Mouse (Mus musculus): ENCODE data around the gene Tnf. TPM values are rescaled to one million over a fixed set of nuclear protein-coding genes. Genes with fewer than 3 reads are reported as not detected.

Tnf gene
- total and polyA plus RNA-seq, 2 experiments from 2014 or later: 0.12 to 0.53 TPM

GRCm38 (mm10) chr17:35241305-35242014 lies 39.7 kb upstream of the Tnf start, which contains the start of gene Ddx39b:
TSS of gene Ddx39b (plus strand) at chr17:35241746.
- Histone ChIP-seq H3K9ac (replicated peaks; ENCODE audit: low read depth, low read length) (peak within 1 kb of the TSS; percentile 98), H3K4me2 (ENCODE audit: low read depth, low read length) (peak within 1 kb of the TSS; percentile 77), H3K36me3 (replicated peaks; ENCODE audit: control insufficient read depth, insufficient read depth, low read length) (peaks cover 33% of the 10 kb centered on the region), H3K4me1 (ENCODE audit: control insufficient read depth, insufficient read depth) (peaks cover 24% of the 10 kb centered on the region), H3K4me3 (ENCODE audit: low read depth, low read length) (peak within 1 kb of the TSS; percentile 90), H3K27ac (ENCODE audit: low read depth) (peak within 1 kb of the TSS; percentile 100), H3K9me3 (replicated peaks; ENCODE audit: control insufficient read depth, low read length) (no peaks in the 10 kb centered on the region), H3K27me3 (ENCODE audit: control insufficient read depth, insufficient read depth, low read length) (no peaks in the 10 kb centered on the region)
- DNase-seq (ENCODE audit: low spot score) (peak; percentile 98), ATAC-seq (ENCODE audit: insufficient read depth, low read depth) (peak; percentile 87)
- WGBS: under 1% methylated on average over 65 of the region's 69 CpGs
- no peak for TF ChIP-seq CTCF (IDR thresholded peaks at IDR 0.05; ENCODE audit: low read depth)
- peak; percentile 96; the same call in 1 of the 2 replicates for TF ChIP-seq EP300 (IDR thresholded peaks at IDR 0.05; ENCODE audit: low read depth)

- 33% methylated on average over 12 of the region's 12 CpGs for WGBS
- Histone ChIP-seq H3K36me3 (replicated peaks; ENCODE audit: control insufficient read depth, insufficient read depth, low read length) (peaks cover 25% of the 10 kb centered on the region), H3K27ac (ENCODE audit: low read depth) (peak overlapping the region; percentile 100), H3K9ac (replicated peaks; ENCODE audit: low read depth, low read length) (peak overlapping the region; percentile 17; the same call in 1 of the 2 replicates), H3K4me1 (ENCODE audit: control insufficient read depth, insufficient read depth) (peaks cover 24% of the 10 kb centered on the region), H3K4me2 (ENCODE audit: low read depth, low read length) (peak overlapping the region; percentile 77), H3K4me3 (ENCODE audit: low read depth, low read length) (peak overlapping the region; percentile 90), H3K9me3 (replicated peaks; ENCODE audit: control insufficient read depth, low read length) (no peaks in the 10 kb centered on the region), H3K27me3 (ENCODE audit: control insufficient read depth, insufficient read depth, low read length) (no peaks in the 10 kb centered on the region)
- DNase-seq (ENCODE audit: low spot score): no peak
- TF ChIP-seq CTCF (IDR thresholded peaks at IDR 0.05; ENCODE audit: low read depth) (no peak), EP300 (IDR thresholded peaks at IDR 0.05; ENCODE audit: low read depth) (no peak)
- ATAC-seq (ENCODE audit: insufficient read depth, low read depth): 0 out of 2 replicates have a peak, but pooled peaks have one; percentile 0
These were observed 38.8 kb upstream of the Tnf start for GRCm38 (mm10) chr17:35240384-35241304.

GRCm38 (mm10) chr17:35239700-35240099 lies 37.9 kb upstream of the Tnf start:
- H3K4me1 ChIP-seq (ENCODE audit: control insufficient read depth, insufficient read depth): peaks cover 24% of the 10 kb centered on the region
- 79% methylated on average over 5 of the region's 5 CpGs for WGBS
- H3K27me3 ChIP-seq (ENCODE audit: control insufficient read depth, insufficient read depth, low read length): no peaks in the 10 kb centered on the region
- ATAC-seq (ENCODE audit: insufficient read depth, low read depth) (no peak), DNase-seq (ENCODE audit: low spot score) (no peak)
- H3K4me3 ChIP-seq (ENCODE audit: low read depth, low read length): no peak overlapping the region
- H3K9me3 ChIP-seq (replicated peaks; ENCODE audit: control insufficient read depth, low read length): no peaks in the 10 kb centered on the region
- peaks cover 16% of the 10 kb centered on the region for H3K36me3 ChIP-seq (replicated peaks; ENCODE audit: control insufficient read depth, insufficient read depth, low read length)
- H3K4me2 ChIP-seq (ENCODE audit: low read depth, low read length): no peak overlapping the region
- no peak overlapping the region for H3K9ac ChIP-seq (replicated peaks; ENCODE audit: low read depth, low read length)
- no peak for TF ChIP-seq EP300 (IDR thresholded peaks at IDR 0.05; ENCODE audit: low read depth)
- no peak for TF ChIP-seq CTCF (IDR thresholded peaks at IDR 0.05; ENCODE audit: low read depth)
- peak overlapping the region; percentile 100 for H3K27ac ChIP-seq (ENCODE audit: low read depth)

GRCm38 (mm10) chr17:35237504-35237903 lies 35.7 kb upstream of the Tnf start:
- Histone ChIP-seq H3K4me2 (ENCODE audit: low read depth, low read length) (no peak overlapping the region), H3K36me3 (replicated peaks; ENCODE audit: control insufficient read depth, insufficient read depth, low read length) (0 out of 2 replicates have a peak, but pooled peaks cover 8% of the 10 kb centered on the region), H3K4me3 (ENCODE audit: low read depth, low read length) (no peak overlapping the region), H3K27ac (ENCODE audit: low read depth) (no peak overlapping the region), H3K27me3 (ENCODE audit: control insufficient read depth, insufficient read depth, low read length) (no peaks in the 10 kb centered on the region), H3K4me1 (ENCODE audit: control insufficient read depth, insufficient read depth) (peaks cover 12% of the 10 kb centered on the region), H3K9me3 (replicated peaks; ENCODE audit: control insufficient read depth, low read length) (no peaks in the 10 kb centered on the region), H3K9ac (replicated peaks; ENCODE audit: low read depth, low read length) (no peak overlapping the region)
- no peak for DNase-seq (ENCODE audit: low spot score)
- no peak for ATAC-seq (ENCODE audit: insufficient read depth, low read depth)
- TF ChIP-seq EP300 (IDR thresholded peaks at IDR 0.05; ENCODE audit: low read depth): no peak
- TF ChIP-seq CTCF (IDR thresholded peaks at IDR 0.05; ENCODE audit: low read depth): no peak
- 86% methylated on average over 12 of the region's 12 CpGs for WGBS

GRCm38 (mm10) chr17:35236996-35237395 lies 35.2 kb upstream of the Tnf start:
- no peaks in the 10 kb centered on the region for H3K27me3 ChIP-seq (ENCODE audit: control insufficient read depth, insufficient read depth, low read length)
- DNase-seq (ENCODE audit: low spot score): no peak
- TF ChIP-seq EP300 (IDR thresholded peaks at IDR 0.05; ENCODE audit: low read depth) (no peak), CTCF (IDR thresholded peaks at IDR 0.05; ENCODE audit: low read depth) (no peak)
- 0 out of 2 replicates have a peak, but pooled peaks cover 8% of the 10 kb centered on the region for H3K36me3 ChIP-seq (replicated peaks; ENCODE audit: control insufficient read depth, insufficient read depth, low read length)
- H3K9me3 ChIP-seq (replicated peaks; ENCODE audit: control insufficient read depth, low read length): no peaks in the 10 kb centered on the region
- H3K4me3 ChIP-seq (ENCODE audit: low read depth, low read length): no peak overlapping the region
- H3K4me1 ChIP-seq (ENCODE audit: control insufficient read depth, insufficient read depth): peaks cover 12% of the 10 kb centered on the region
- no peak overlapping the region for H3K4me2 ChIP-seq (ENCODE audit: low read depth, low read length)
- no peak overlapping the region for H3K9ac ChIP-seq (replicated peaks; ENCODE audit: low read depth, low read length)
- no peak overlapping the region for H3K27ac ChIP-seq (ENCODE audit: low read depth)
- WGBS: 69% methylated on average over 9 of the region's 9 CpGs
- no peak for ATAC-seq (ENCODE audit: insufficient read depth, low read depth)

Measured in heart, postnatal 0 days (tissue).